Mouse (Mus musculus): Measurements from ENCODE around the gene Flt3l.
A peak's percentile ranks its signal among the peaks of the same experiment; 100 is the strongest.

Flt3l gene

DNA sequence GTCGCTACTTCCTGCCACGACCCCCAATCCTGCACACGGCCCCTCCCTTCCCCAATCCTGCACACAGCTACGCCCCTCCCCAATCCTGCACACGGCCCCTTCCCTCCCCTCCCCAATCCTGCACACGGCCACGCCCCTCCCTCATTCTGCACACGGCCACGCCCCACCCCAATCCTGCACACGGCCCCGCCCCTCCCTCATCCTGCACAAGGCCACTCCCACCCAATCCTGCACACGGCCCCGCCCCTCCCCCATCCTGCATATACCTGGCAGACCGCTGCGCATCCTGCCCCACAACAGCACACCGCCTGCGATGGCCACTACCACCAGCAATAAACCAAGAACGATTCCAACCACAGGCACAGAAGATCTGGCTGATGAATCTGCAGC is 42.7 kb downstream of the Flt3l start:
- no peak for DNase-seq

DNA sequence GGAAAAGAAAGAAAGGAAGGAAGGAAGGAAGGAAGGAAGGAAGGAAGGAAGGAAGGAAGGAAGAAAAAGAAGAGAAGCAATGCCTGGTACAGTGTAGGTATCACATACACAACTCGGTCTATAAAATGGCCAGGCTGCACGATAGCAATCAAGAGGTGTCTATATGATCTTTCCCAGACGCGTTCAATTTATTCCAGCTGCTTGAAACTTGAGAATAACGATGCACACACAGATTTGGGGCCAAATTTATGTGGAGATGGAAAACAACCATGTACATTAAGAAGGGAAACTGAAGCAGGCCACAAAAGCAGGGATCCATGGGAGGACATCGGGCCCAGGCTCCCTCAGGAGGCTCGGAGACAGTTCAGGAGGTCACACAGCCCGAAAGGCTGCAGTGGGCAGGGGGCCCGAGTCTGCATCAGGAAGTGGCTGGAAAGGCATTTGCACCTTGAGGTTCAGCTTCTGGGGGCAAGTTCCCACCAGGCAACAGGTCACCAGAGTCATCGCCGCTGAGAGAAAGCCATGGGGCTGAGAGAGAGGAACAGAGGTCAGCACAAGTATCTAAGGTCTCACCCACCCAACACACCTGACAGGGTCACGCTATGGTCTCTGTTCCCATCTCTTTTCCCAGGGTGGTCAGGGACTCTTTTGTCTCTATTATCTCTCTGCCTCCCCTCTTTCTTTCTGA is 43.3 kb downstream of the Flt3l start:
- no peak for DNase-seq

DNA sequence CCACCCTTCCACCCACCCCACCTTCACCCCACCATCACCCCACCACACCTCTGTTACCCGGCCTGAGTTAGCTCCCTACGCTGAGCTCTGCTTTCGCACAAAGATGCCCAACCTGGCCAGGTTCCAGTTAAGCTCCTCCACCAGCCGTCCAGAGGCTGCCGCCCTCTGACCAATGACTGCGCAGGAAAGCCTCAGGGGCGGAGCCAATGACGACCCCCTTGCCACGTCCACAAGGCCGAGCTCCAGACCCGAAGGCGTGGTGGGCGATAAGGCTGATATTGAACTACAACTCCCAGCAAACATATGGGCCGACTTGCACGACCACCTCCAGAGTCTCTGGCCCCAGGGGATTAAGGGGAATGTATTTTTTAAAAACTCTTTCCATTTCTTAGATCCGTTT is 44.2 kb downstream of the Flt3l start, which contains the start of gene Rcn3:
TSS of gene Rcn3 (minus strand) at position 174 of the 400 bp plus-strand sequence.
- DNase-seq: peak; percentile 96

DNA sequence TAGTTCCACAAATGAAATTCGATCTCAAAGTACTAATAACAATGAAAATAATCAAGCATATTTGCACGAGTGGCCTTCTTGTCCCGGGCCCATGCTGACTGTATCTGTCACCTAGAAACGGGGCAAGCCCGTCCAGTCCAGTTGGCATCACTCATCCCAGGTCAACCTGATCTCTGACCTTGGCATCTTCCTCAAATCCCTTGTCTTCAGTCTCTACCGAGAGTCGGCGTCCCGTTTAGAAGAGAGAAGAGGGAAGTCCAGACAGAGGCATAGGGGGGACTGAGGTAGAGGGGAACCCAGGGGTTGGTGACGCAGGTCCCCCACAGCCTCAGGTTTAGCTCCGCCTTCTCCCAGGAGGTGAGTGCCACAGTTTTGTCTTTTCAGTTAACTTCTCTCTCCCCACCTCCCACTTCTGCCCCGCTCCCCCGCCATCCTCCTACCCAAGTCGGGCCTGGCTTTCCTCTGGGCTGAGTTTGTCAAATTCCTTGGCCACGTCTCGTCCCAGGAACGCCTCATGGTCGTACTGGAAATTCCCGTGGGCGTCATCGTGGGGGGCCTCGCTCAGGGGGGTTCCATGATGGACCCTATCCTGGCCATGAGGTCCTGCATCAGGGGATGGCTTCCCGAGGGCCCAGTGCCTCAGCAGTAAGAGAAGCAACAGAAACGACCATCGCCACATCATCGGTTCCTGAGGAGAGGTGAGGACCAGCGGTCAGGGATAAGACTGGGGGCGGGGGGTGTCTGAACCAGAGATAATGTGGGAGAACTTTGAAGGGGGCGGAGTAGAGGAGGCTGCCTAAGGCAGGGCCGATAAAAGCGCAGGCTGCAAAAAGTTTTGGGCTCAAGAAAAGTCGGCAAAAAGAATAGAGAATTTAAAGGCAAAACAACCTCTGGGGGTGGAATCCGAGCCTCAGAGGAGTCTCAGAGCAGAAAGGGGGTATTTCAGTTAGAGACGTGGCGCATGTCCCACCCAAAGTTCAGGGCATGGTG is 44.9 kb downstream of the Flt3l start:
- DNase-seq: peak; percentile 22

DNA sequence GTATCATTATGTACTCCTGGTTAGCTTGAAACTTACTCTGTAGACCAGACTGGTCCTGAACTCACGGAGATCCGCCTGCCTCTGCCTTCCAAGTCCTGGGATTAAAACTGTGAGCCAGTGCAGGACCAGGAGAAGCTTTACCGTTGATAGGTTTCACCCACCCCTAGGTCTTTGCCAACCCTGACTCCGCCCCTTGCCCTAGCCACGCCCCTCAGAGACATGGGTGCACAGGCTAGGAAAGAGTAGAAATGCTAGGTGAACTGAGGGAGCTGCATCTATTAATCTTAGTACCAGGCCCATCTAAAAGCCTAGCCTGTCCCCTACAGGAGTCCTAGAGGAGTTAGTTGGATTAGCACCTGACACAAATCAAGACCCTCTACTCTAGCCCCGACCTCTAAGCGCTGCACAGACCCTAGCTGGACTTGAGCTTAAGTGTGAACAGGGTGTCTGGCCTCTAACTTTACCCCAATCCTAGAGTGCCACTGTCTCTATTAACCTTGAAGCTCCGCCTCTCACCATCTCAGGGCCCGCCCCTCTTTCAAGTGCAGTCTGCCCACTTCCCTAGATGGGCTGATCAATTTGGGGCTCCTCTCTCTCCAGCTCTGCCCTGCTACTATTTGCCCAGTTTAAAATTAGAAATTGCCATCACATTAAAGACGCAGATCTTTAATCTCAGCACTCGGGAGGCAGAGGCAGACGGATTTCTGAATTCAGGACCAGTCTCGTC is 45.8 kb downstream of the Flt3l start:
- no peak for DNase-seq

GRCm38 (mm10) chr7:45088597-45088996 is 47.6 kb downstream of the Flt3l start:
- no peak for DNase-seq

GRCm38 (mm10) chr7:45086084-45086483 is 50.1 kb downstream of the Flt3l start:
- no peak for DNase-seq

- no peak for DNase-seq
Observed at GRCm38 (mm10) chr7:45083300-45083890, 52.8 kb downstream of the Flt3l start.

GRCm38 (mm10) chr7:45082401-45083299 is 53.6 kb downstream of the Flt3l start:
- DNase-seq: no peak

GRCm38 (mm10) chr7:45081016-45081415 is 55.2 kb downstream of the Flt3l start:
- no peak for DNase-seq

GRCm38 (mm10) chr7:45079856-45080255 is 56.4 kb downstream of the Flt3l start:
- peak; percentile 90 for DNase-seq

Measured in retina, postnatal 1 day (tissue).